27 mouse cellular contexts compared by ENCODE assay signal in genomic region chr2:68503202-68503601, GRCm38 (mm10). TPM values are rescaled to one million over a fixed set of nuclear protein-coding genes. Genes with fewer than 3 reads are reported as not detected.
DNase-seq lines count a peak whose midpoint lies in the region; ATAC-seq and TF ChIP-seq lines count a peak whose summit lies in the region.
"Had no signal": no experiment of that assay in that cellular context is flagged by ENCODE, and none has a peak within 500 bp of the region (broad histone marks: within the 10 kb centered on the region; RNA-seq: fewer than 3 reads in every experiment).

No protein-coding gene starts in this region.

- H3K9ac ChIP-seq in forebrain, embryonic 13.5 days: no peak overlapping the region
- H3K9ac ChIP-seq in forebrain, embryonic 11.5 days (ENCODE audit: low read length): no peak overlapping the region
- H3K9ac ChIP-seq in hindbrain, embryonic 13.5 days: no peak overlapping the region
- no peak overlapping the region for H3K9ac ChIP-seq in hindbrain, postnatal 0 days (replicated peaks; ENCODE audit: low read length)
- no peak overlapping the region for H3K9ac ChIP-seq in neural tube, embryonic 12.5 days
- H3K9ac ChIP-seq: embryonic facial prominence, embryonic 12.5 days; limb, embryonic 15.5 days; liver, embryonic 13.5 days had no signal

- no peak overlapping the region for H3K4me3 ChIP-seq in forebrain, embryonic 13.5 days
- H3K4me3 ChIP-seq in forebrain, embryonic 11.5 days (ENCODE audit: low read depth, low read length): no peak overlapping the region
- H3K4me3 ChIP-seq in hindbrain, embryonic 13.5 days: no peak overlapping the region
- no peak overlapping the region for H3K4me3 ChIP-seq in hindbrain, postnatal 0 days (ENCODE audit: low read length)
- H3K4me3 ChIP-seq in neural tube, embryonic 12.5 days: no peak overlapping the region
- H3K4me3 ChIP-seq: embryonic facial prominence, embryonic 12.5 days; limb, embryonic 10.5 days; limb, embryonic 15.5 days; liver, embryonic 13.5 days had no signal

- no peak overlapping the region for H3K4me2 ChIP-seq in forebrain, embryonic 13.5 days
- H3K4me2 ChIP-seq in forebrain, embryonic 11.5 days (ENCODE audit: low read depth, low read length, severe bottlenecking): no peak overlapping the region
- H3K4me2 ChIP-seq in hindbrain, embryonic 13.5 days: no peak overlapping the region
- H3K4me2 ChIP-seq in hindbrain, postnatal 0 days (ENCODE audit: low read depth, low read length): no peak overlapping the region
- H3K4me2 ChIP-seq in neural tube, embryonic 12.5 days (replicated peaks): no peak overlapping the region
- H3K4me2 ChIP-seq: embryonic facial prominence, embryonic 12.5 days; limb, embryonic 15.5 days; liver, embryonic 13.5 days had no signal

- TF ChIP-seq POLR2A in brain, embryonic 14.5 days (IDR thresholded peaks at IDR 0.05; ENCODE audit: borderline replicate concordance, extremely low read depth, insufficient read depth, insufficient read length, poor library complexity, severe bottlenecking): no peak

- no peak for TF ChIP-seq CTCF in hindbrain, postnatal 0 days (IDR thresholded peaks at IDR 0.05; ENCODE audit: low read depth)
- no peak for TF ChIP-seq CTCF in brain, embryonic 14.5 days (IDR thresholded peaks at IDR 0.05; ENCODE audit: borderline replicate concordance, extremely low read depth, insufficient read depth, insufficient read length)

- H3K27ac ChIP-seq in forebrain, embryonic 13.5 days: no peak overlapping the region
- H3K27ac ChIP-seq in forebrain, embryonic 11.5 days (ENCODE audit: low read depth, low read length): no peak overlapping the region
- peak overlapping the region; percentile 58 for H3K27ac ChIP-seq in hindbrain, embryonic 13.5 days
- no peak overlapping the region for H3K27ac ChIP-seq in hindbrain, postnatal 0 days
- no peak overlapping the region for H3K27ac ChIP-seq in neural tube, embryonic 12.5 days
- H3K27ac ChIP-seq: embryonic facial prominence, embryonic 12.5 days; limb, embryonic 10.5 days; limb, embryonic 15.5 days; liver, embryonic 13.5 days; macrophage had no signal

- ATAC-seq in forebrain, embryonic 13.5 days: peak; percentile 33; the same call in 1 of the 2 replicates
- ATAC-seq in forebrain, embryonic 11.5 days (replicated peaks; ENCODE audit: low FRiP score): no peak
- peak; percentile 32 for ATAC-seq in hindbrain, embryonic 13.5 days (ENCODE audit: low FRiP score)
- ATAC-seq in hindbrain, postnatal 0 days: no peak
- peak; percentile 75 for ATAC-seq in neural tube, embryonic 12.5 days (ENCODE audit: low FRiP score, low read depth)
- ATAC-seq: intestine, postnatal 0 days had no signal

- H3K9me3 ChIP-seq in forebrain, embryonic 13.5 days (replicated peaks): no peaks in the 10 kb centered on the region
- H3K9me3 ChIP-seq in forebrain, embryonic 11.5 days (ENCODE audit: control insufficient read depth, low read length): no peaks in the 10 kb centered on the region
- H3K9me3 ChIP-seq in hindbrain, embryonic 13.5 days: no peaks in the 10 kb centered on the region
- no peaks in the 10 kb centered on the region for H3K9me3 ChIP-seq in hindbrain, postnatal 0 days (ENCODE audit: low read length)
- no peaks in the 10 kb centered on the region for H3K9me3 ChIP-seq in neural tube, embryonic 12.5 days
- H3K9me3 ChIP-seq: embryonic facial prominence, embryonic 12.5 days; G1E; limb, embryonic 10.5 days; limb, embryonic 15.5 days; liver, embryonic 13.5 days had no signal

- H3K36me3 ChIP-seq in forebrain, embryonic 13.5 days (ENCODE audit: poor library complexity, severe bottlenecking): no peaks in the 10 kb centered on the region
- no peaks in the 10 kb centered on the region for H3K36me3 ChIP-seq in forebrain, embryonic 11.5 days (ENCODE audit: control insufficient read depth, insufficient read depth, low read length)
- no peaks in the 10 kb centered on the region for H3K36me3 ChIP-seq in hindbrain, embryonic 13.5 days
- no peaks in the 10 kb centered on the region for H3K36me3 ChIP-seq in hindbrain, postnatal 0 days (ENCODE audit: insufficient read depth, low read length)
- no peaks in the 10 kb centered on the region for H3K36me3 ChIP-seq in neural tube, embryonic 12.5 days
- H3K36me3 ChIP-seq: embryonic facial prominence, embryonic 12.5 days; G1E; limb, embryonic 10.5 days; limb, embryonic 15.5 days; liver, embryonic 13.5 days had no signal

- 62% methylated on average over 2 of the region's 2 CpGs for WGBS in forebrain, embryonic 13.5 days
- 78% methylated on average over 2 of the region's 2 CpGs for WGBS in forebrain, embryonic 11.5 days
- 42% methylated on average over 2 of the region's 2 CpGs for WGBS in hindbrain, embryonic 13.5 days
- WGBS in hindbrain, postnatal 0 days: 43% methylated on average over 2 of the region's 2 CpGs
- WGBS in neural tube, embryonic 12.5 days: 40% methylated on average over 2 of the region's 2 CpGs

- intact Hi-C loops in gastrocnemius, postnatal 36 days (cut with DNase I): no loop called here

- H3K27me3 ChIP-seq in forebrain, embryonic 13.5 days: no peaks in the 10 kb centered on the region
- no peaks in the 10 kb centered on the region for H3K27me3 ChIP-seq in forebrain, embryonic 11.5 days (ENCODE audit: control insufficient read depth, insufficient read depth, low read length)
- no peaks in the 10 kb centered on the region for H3K27me3 ChIP-seq in hindbrain, embryonic 13.5 days
- no peaks in the 10 kb centered on the region for H3K27me3 ChIP-seq in hindbrain, postnatal 0 days (ENCODE audit: insufficient read depth, low read length)
- H3K27me3 ChIP-seq in neural tube, embryonic 12.5 days (replicated peaks): no peaks in the 10 kb centered on the region
- H3K27me3 ChIP-seq: embryonic facial prominence, embryonic 12.5 days; limb, embryonic 15.5 days; liver, embryonic 13.5 days had no signal

- peaks cover 7% of the 10 kb centered on the region for H3K4me1 ChIP-seq in forebrain, embryonic 13.5 days
- no peaks in the 10 kb centered on the region for H3K4me1 ChIP-seq in forebrain, embryonic 11.5 days (replicated peaks; ENCODE audit: control insufficient read depth, insufficient read depth, low read length)
- H3K4me1 ChIP-seq in hindbrain, embryonic 13.5 days (replicated peaks): peaks cover 10% of the 10 kb centered on the region
- no peaks in the 10 kb centered on the region for H3K4me1 ChIP-seq in hindbrain, postnatal 0 days (ENCODE audit: insufficient read depth, low read length)
- 0 out of 2 replicates have a peak, but pooled peaks cover 4% of the 10 kb centered on the region for H3K4me1 ChIP-seq in neural tube, embryonic 12.5 days
- H3K4me1 ChIP-seq: embryonic facial prominence, embryonic 12.5 days; limb, embryonic 15.5 days; liver, embryonic 13.5 days had no signal

- no peak for DNase-seq in forebrain, embryonic 11.5 days (ENCODE audit: low spot score)
- no peak for DNase-seq in hindbrain, postnatal 0 days (ENCODE audit: low spot score)
- peak; percentile 32 for DNase-seq in brain, embryonic 14.5 days (ENCODE audit: low read depth)
- no peak for DNase-seq in gastrocnemius, postnatal 36 days
- DNase-seq in cerebellum, postnatal 14 days: no peak
- DNase-seq: adrenal gland, adult 8-10 months; cerebellum, adult 8-10 months; cerebellum, postnatal 36 days; gastrocnemius, postnatal 10 days; heart, postnatal 14 days; kidney, adult 9 months; kidney, postnatal 10 days; layer of hippocampus, adult 9-11 months; liver, embryonic 13.5 days; lung, adult 18-20 months; lung, postnatal 10 days; right cerebral cortex, postnatal 25 days; thymus, postnatal 14 days had no signal

RNA-seq across cellular contexts. Expression of gene Stk39, which starts 31.1 kb away (rescaled TPM):
- 27.7 and 28.2 TPM in 2 replicates for polyA plus RNA-seq in forebrain, embryonic 13.5 days (2015; fragmentation: Nextera tagmentation; extraction: Ambion mirVana)
- polyA plus RNA-seq in forebrain, embryonic 11.5 days (2014; fragmentation: Nextera tagmentation; extraction: Ambion mirVana): 45.1 and 52.4 TPM in 2 replicates
- 36.8 and 39.4 TPM in 2 replicates for polyA plus RNA-seq in hindbrain, embryonic 13.5 days (2015; fragmentation: Nextera tagmentation; extraction: Ambion mirVana)
- total RNA-seq in hindbrain, postnatal 0 days (2014; rRNA removed): 24.2 and 30.8 TPM in 2 replicates
- polyA plus RNA-seq in hindbrain, postnatal 0 days (2015; fragmentation: Nextera tagmentation; extraction: Ambion mirVana): 38.4 and 40.2 TPM in 2 replicates
- polyA plus RNA-seq in brain, embryonic 14.5 days (2012; rRNA removed): 19.5 and 27.7 TPM in 2 replicates
- 44.1 and 46.5 TPM in 2 replicates for polyA plus RNA-seq in neural tube, embryonic 12.5 days (2016; fragmentation: Nextera tagmentation; extraction: Ambion mirVana)
- 1 to 10 TPM; 2.5 to 3.8 TPM for total RNA-seq in gastrocnemius, postnatal 36 days (2021)
- polyA plus RNA-seq: G1E had no signal

Comparison
In these comparisons a context has a peak if more than half of its experiments do, and no peak if none do; other contexts are left out.
1. ATAC-seq: peak in forebrain, embryonic 13.5 days (single experiment), hindbrain, embryonic 13.5 days (single experiment) and neural tube, embryonic 12.5 days (single experiment); none in forebrain, embryonic 11.5 days (single experiment) and hindbrain, postnatal 0 days (single experiment).